Mouse (Mus musculus): ENCODE results near the gene Samd4. TPM values are rescaled to one million over a fixed set of nuclear protein-coding genes. Genes with fewer than 3 reads are reported as not detected.

The Samd4 gene
- polyA plus RNA-seq, 1 experiment from 2014 or later, result 11.1 TPM

GRCm38 (mm10) chr14:46945903-46946490 is 63.3 kb downstream of the Samd4 start:
- H3K27ac ChIP-seq, result peak overlapping the region; percentile 24; the same call in 1 of the 2 replicates
- H3K27me3 ChIP-seq (ENCODE audit: insufficient read depth, poor library complexity, severe bottlenecking), result no peaks in the 10 kb centered on the region
- peaks cover 85% of the 10 kb centered on the region for H3K4me1 ChIP-seq
- WGBS, result 64% methylated on average over 10 of the region's 10 CpGs
- no peak overlapping the region for H3K4me3 ChIP-seq
- no peaks in the 10 kb centered on the region for H3K36me3 ChIP-seq
- no peak for DNase-seq (ENCODE audit: low spot score)
- no peaks in the 10 kb centered on the region for H3K9me3 ChIP-seq

GRCm38 (mm10) chr14:46947644-46948043 is 65.0 kb downstream of the Samd4 start:
- H3K4me1 ChIP-seq, result peaks cover 82% of the 10 kb centered on the region

GRCm38 (mm10) chr14:46950527-46951384 is 68.1 kb downstream of the Samd4 start:
- H3K27ac ChIP-seq, result peak overlapping the region; percentile 79
- 30% methylated on average over 11 of the region's 11 CpGs for WGBS
- no peaks in the 10 kb centered on the region for H3K27me3 ChIP-seq (ENCODE audit: insufficient read depth, poor library complexity, severe bottlenecking)
- no peaks in the 10 kb centered on the region for H3K36me3 ChIP-seq
- H3K4me3 ChIP-seq, result peak overlapping the region; percentile 3; the same call in 1 of the 2 replicates
- H3K9me3 ChIP-seq, result no peaks in the 10 kb centered on the region
- H3K4me1 ChIP-seq, result peaks cover 78% of the 10 kb centered on the region
- DNase-seq (ENCODE audit: low spot score), result no peak

More at GRCm38 (mm10) chr14:46947644-46948043, 65.0 kb downstream of the Samd4 start:
- 81% methylated on average over 3 of the region's 3 CpGs for WGBS
- no peaks in the 10 kb centered on the region for H3K9me3 ChIP-seq
- no peaks in the 10 kb centered on the region for H3K27me3 ChIP-seq (ENCODE audit: insufficient read depth, poor library complexity, severe bottlenecking)
- no peak for DNase-seq (ENCODE audit: low spot score)
- no peak overlapping the region for H3K4me3 ChIP-seq
- no peak overlapping the region for H3K27ac ChIP-seq
- no peaks in the 10 kb centered on the region for H3K36me3 ChIP-seq

GRCm38 (mm10) chr14:46952264-46952663 is 69.6 kb downstream of the Samd4 start:
- Histone ChIP-seq H3K4me1 (peaks cover 81% of the 10 kb centered on the region), H3K4me3 (no peak overlapping the region), H3K36me3 (peaks cover 4% of the 10 kb centered on the region; the same call in 1 of the 2 replicates), H3K27ac (0 out of 2 replicates have a peak overlapping the region, but pooled peaks have one; percentile 47), H3K27me3 (ENCODE audit: insufficient read depth, poor library complexity, severe bottlenecking) (no peaks in the 10 kb centered on the region), H3K9me3 (no peaks in the 10 kb centered on the region)
- no peak for DNase-seq (ENCODE audit: low spot score)
- 73% methylated on average over 2 of the region's 2 CpGs for WGBS

GRCm38 (mm10) chr14:46955109-46955508 is 72.5 kb downstream of the Samd4 start:
- Histone ChIP-seq H3K9me3 (no peaks in the 10 kb centered on the region), H3K4me1 (peaks cover 59% of the 10 kb centered on the region), H3K27ac (peak overlapping the region; percentile 67), H3K36me3 (peaks cover 5% of the 10 kb centered on the region; the same call in 1 of the 2 replicates), H3K27me3 (ENCODE audit: insufficient read depth, poor library complexity, severe bottlenecking) (no peaks in the 10 kb centered on the region), H3K4me3 (no peak overlapping the region)
- WGBS, result 68% methylated on average over 2 of the region's 2 CpGs
- DNase-seq (ENCODE audit: low spot score), result no peak

GRCm38 (mm10) chr14:46955574-46956043 is 73.0 kb downstream of the Samd4 start:
- DNase-seq (ENCODE audit: low spot score), result no peak
- H3K4me3 ChIP-seq, result no peak overlapping the region
- H3K27me3 ChIP-seq (ENCODE audit: insufficient read depth, poor library complexity, severe bottlenecking), result no peaks in the 10 kb centered on the region
- H3K36me3 ChIP-seq, result peaks cover 5% of the 10 kb centered on the region; the same call in 1 of the 2 replicates
- H3K27ac ChIP-seq, result peak overlapping the region; percentile 52; the same call in 1 of the 2 replicates
- no peaks in the 10 kb centered on the region for H3K9me3 ChIP-seq
- H3K4me1 ChIP-seq, result peaks cover 54% of the 10 kb centered on the region
- 41% methylated on average over 9 of the region's 9 CpGs for WGBS

- 59% methylated on average over 7 of the region's 7 CpGs for WGBS
- H3K27me3 ChIP-seq (ENCODE audit: insufficient read depth, poor library complexity, severe bottlenecking), result no peaks in the 10 kb centered on the region
- H3K9me3 ChIP-seq, result no peaks in the 10 kb centered on the region
- DNase-seq (ENCODE audit: low spot score), result no peak
- H3K4me1 ChIP-seq, result peaks cover 48% of the 10 kb centered on the region
- peak overlapping the region; percentile 52; the same call in 1 of the 2 replicates for H3K27ac ChIP-seq
- H3K36me3 ChIP-seq, result peaks cover 5% of the 10 kb centered on the region; the same call in 1 of the 2 replicates
- H3K4me3 ChIP-seq, result no peak overlapping the region
Measured at GRCm38 (mm10) chr14:46956121-46956520, 73.5 kb downstream of the Samd4 start.

- WGBS, result 78% methylated on average over 7 of the region's 7 CpGs
- no peaks in the 10 kb centered on the region for H3K27me3 ChIP-seq (ENCODE audit: insufficient read depth, poor library complexity, severe bottlenecking)
- peaks cover 5% of the 10 kb centered on the region; the same call in 1 of the 2 replicates for H3K36me3 ChIP-seq
- no peaks in the 10 kb centered on the region for H3K9me3 ChIP-seq
- no peak overlapping the region for H3K4me3 ChIP-seq
- H3K27ac ChIP-seq, result no peak overlapping the region
- DNase-seq (ENCODE audit: low spot score), result no peak
- peaks cover 35% of the 10 kb centered on the region for H3K4me1 ChIP-seq
Measured at GRCm38 (mm10) chr14:46959166-46959721, 76.6 kb downstream of the Samd4 start.

- no peak for DNase-seq (ENCODE audit: low spot score)
- WGBS, result 89% methylated on average over 2 of the region's 2 CpGs
Measured at GRCm38 (mm10) chr14:46959831-46960230, 77.2 kb downstream of the Samd4 start.

GRCm38 (mm10) chr14:46962832-46963231 is 80.2 kb downstream of the Samd4 start:
- no peak for DNase-seq (ENCODE audit: low spot score)
- Histone ChIP-seq H3K27ac (no peak overlapping the region), H3K4me3 (no peak overlapping the region), H3K9me3 (no peaks in the 10 kb centered on the region), H3K36me3 (no peaks in the 10 kb centered on the region), H3K4me1 (peaks cover 48% of the 10 kb centered on the region), H3K27me3 (ENCODE audit: insufficient read depth, poor library complexity, severe bottlenecking) (no peaks in the 10 kb centered on the region)
- WGBS, result 81% methylated on average over 5 of the region's 5 CpGs

More at GRCm38 (mm10) chr14:46959831-46960230, 77.2 kb downstream of the Samd4 start:
- Histone ChIP-seq H3K27ac (no peak overlapping the region), H3K36me3 (peaks cover 5% of the 10 kb centered on the region; the same call in 1 of the 2 replicates), H3K9me3 (no peaks in the 10 kb centered on the region), H3K4me1 (peaks cover 38% of the 10 kb centered on the region), H3K4me3 (no peak overlapping the region), H3K27me3 (ENCODE audit: insufficient read depth, poor library complexity, severe bottlenecking) (no peaks in the 10 kb centered on the region)

- 93% methylated on average over 2 of the region's 2 CpGs for WGBS
Measured at GRCm38 (mm10) chr14:46964074-46964872, 81.6 kb downstream of the Samd4 start.

GRCm38 (mm10) chr14:46966206-46966605 is 83.6 kb downstream of the Samd4 start:
- Histone ChIP-seq H3K4me1 (peaks cover 53% of the 10 kb centered on the region), H3K4me3 (peak overlapping the region; percentile 32; the same call in 1 of the 2 replicates), H3K36me3 (peaks cover 8% of the 10 kb centered on the region; the same call in 1 of the 2 replicates), H3K9me3 (no peaks in the 10 kb centered on the region), H3K27me3 (ENCODE audit: insufficient read depth, poor library complexity, severe bottlenecking) (no peaks in the 10 kb centered on the region), H3K27ac (peak overlapping the region; percentile 87)
- 36% methylated on average over 10 of the region's 10 CpGs for WGBS
- no peak for DNase-seq (ENCODE audit: low spot score)

More at GRCm38 (mm10) chr14:46964074-46964872, 81.6 kb downstream of the Samd4 start:
- peaks cover 53% of the 10 kb centered on the region for H3K4me1 ChIP-seq
- H3K27me3 ChIP-seq (ENCODE audit: insufficient read depth, poor library complexity, severe bottlenecking), result no peaks in the 10 kb centered on the region
- H3K27ac ChIP-seq, result peak overlapping the region; percentile 69
- H3K36me3 ChIP-seq, result 0 out of 2 replicates have a peak, but pooled peaks cover 3% of the 10 kb centered on the region
- DNase-seq (ENCODE audit: low spot score), result no peak
- no peak overlapping the region for H3K4me3 ChIP-seq
- no peaks in the 10 kb centered on the region for H3K9me3 ChIP-seq
